Mouse (Mus musculus): ENCODE measurements around the gene Ntrk1. TPM values are rescaled to one million over a fixed set of nuclear protein-coding genes. Genes with fewer than 3 reads are reported as not detected.
"Not testable (repeated sequence)": the region's sequence is repeated elsewhere in the genome, so short reads cannot be mapped to it uniquely, and the experiment has no call there.

Ntrk1 gene
- total RNA-seq (2015) (not detected in 2 replicates), total RNA-seq (2017) (not detected in 2 replicates)

- no peak for ATAC-seq (replicated peaks; ENCODE audit: poor library complexity)
Observed at GRCm38 (mm10) chr3:87794922-87795325, at the start of gene Ntrk1. Ntrk1 (minus strand) TSS chr3:87795162.

DNA sequence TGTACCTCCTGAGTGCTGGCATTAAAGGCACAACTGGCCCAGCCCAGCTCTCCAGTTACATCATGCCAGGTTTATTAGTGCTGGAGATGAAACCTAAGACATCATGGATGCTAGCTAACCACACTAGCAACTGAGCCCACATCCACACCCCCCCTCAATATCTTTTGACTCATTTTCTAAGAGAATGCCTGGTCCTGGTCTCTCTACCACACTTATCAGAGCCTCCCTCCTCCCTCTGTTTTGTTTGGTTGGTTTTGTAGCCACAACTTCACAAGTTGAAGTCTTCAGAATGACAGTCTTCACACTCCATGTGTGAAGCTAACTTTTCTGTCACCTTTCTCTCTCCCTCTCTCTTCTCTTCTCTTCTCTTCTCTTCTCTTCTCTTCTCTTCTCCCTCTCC, 45.9 kb upstream of the Ntrk1 start:
- ATAC-seq (replicated peaks; ENCODE audit: poor library complexity): no peak

DNA sequence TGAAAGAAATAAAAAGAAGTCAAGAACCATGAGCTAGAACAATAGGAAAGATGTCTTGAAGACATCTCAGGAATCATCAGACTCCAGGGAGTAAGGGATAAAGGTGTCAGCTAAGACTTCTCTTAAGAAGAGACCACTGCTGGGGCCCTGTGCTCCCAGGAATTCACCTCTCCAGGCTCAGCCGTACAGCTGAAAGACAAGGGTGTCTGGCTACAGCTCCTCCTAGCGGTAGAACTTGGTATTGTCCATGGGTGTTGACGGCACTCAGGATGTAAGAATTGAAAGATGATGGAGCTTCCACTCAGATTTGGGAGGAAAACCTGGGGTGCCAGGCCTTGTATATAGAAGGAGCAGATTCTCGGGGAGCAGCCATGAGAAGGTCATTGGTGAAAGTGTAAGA, 43.7 kb upstream of the Ntrk1 start:
- peak; percentile 90 for ATAC-seq (replicated peaks; ENCODE audit: poor library complexity)

- ATAC-seq (replicated peaks; ENCODE audit: poor library complexity): no peak
Observed at GRCm38 (mm10) chr3:87833482-87833881, 38.5 kb upstream of the Ntrk1 start.

GRCm38 (mm10) chr3:87832109-87832859, 37.3 kb upstream of the Ntrk1 start:
- no peak for ATAC-seq (replicated peaks; ENCODE audit: poor library complexity)

GRCm38 (mm10) chr3:87829025-87829424, 34.1 kb upstream of the Ntrk1 start:
- ATAC-seq (replicated peaks; ENCODE audit: poor library complexity): peak; percentile 44; the same call in 1 of the 2 replicates

DNA sequence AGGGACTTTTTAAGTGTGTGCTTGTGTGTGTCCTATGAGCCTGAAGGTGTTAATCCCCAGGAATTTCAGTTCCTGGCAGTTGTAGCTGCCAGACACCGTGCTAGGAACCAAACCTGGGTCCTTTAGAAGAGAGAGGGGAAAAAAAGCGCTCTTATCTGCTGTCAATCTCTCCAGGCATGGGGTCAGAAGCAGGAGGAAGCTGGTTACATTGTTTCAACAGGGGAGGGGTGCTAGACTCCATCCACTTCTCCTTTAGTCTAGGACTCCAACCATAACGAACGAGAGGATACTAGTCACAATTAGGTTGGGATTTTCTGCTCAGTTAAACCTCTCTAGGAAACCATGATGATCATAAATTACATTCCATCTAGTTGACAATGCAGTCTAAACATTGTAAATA, 33.5 kb upstream of the Ntrk1 start:
- peak; percentile 52; the same call in 1 of the 2 replicates for ATAC-seq (replicated peaks; ENCODE audit: poor library complexity)

DNA sequence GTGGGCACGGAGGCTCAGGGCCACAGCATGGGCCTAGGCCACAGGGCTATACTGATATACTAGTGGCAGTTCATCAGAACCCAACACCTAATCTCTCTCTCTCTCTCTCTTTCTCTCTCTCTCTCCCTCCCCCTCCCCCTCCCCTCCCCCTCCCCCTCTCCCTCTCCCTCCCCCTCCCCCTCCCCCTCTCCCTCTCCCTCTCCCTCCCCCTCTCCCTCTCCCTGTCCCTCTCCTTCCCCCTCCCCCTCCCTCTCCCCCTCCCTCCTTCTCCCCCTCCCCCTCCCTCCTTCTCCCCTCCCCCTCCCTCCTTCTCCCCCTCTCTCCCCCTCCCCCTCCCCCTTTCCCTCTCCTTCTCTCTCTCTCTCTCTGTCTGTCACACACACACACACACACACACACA, 29.2 kb upstream of the Ntrk1 start, which contains the start of gene Pear1:
Gene Pear1 (minus strand): TSS at position 101 of the 400 bp plus-strand sequence.
- not testable (repeated sequence) for ATAC-seq (replicated peaks; ENCODE audit: poor library complexity)

DNA sequence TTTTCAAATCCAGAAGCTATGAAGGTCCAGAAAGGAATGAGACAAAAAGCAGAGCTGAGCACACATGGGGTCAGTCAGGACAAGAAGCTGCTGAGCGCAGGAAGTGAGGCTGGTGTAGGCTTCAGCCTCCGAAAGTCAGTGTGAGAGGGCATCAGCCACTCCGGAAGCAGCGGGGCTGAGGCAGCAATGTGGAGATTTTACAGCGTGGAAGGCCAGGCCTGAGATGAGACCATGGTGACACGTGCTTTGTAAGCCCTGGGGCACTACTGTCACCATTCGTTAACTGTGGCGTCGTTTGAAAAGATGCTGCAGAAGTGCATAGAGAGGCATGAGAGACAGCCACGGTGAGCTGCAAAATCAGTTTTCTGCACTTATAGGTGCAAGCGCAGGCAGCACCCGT, 23.3 kb upstream of the Ntrk1 start:
- ATAC-seq (replicated peaks; ENCODE audit: poor library complexity): no peak

DNA sequence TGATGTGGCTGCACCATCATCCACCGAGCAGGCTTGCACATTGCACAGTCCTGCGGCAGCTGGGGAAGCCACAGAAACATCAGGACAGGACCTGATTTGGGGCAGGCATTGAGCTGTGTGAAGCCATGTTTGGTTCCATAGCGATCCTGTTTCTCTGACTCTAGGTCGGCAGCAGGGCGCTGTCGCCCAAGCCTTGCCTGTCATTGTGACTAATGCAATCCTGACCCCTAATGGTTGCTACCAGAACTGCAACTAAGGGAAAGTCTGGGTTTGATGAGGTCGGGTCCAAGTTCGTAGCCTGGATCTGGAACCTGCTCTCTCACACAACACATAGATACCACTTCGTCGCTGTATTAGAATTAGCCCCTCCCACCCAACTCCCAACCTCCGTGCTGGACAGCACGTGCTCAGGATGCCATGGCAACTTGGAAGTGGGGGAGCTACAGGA, 21.7 kb upstream of the Ntrk1 start:
- peak; percentile 97 for ATAC-seq (replicated peaks; ENCODE audit: poor library complexity)

DNA sequence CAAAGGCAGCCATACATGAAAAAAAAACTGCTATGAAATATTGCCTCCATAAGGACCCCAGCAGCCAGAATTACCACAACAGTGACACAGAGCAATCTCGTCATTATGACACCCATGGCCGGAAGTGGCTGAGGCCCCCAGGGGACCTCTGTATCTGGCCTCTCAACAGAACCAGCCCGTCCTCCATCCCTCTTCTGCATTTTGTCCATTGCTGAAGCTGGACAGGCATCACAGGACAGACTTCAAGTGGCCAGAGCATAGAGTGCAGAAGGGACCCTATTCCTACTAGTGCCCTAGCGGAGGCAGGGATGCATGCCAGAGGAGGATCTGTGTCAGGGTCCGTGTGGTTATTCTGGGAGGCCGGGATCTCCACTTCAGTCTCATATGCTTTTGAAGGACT, 21.2 kb upstream of the Ntrk1 start:
- no peak for ATAC-seq (replicated peaks; ENCODE audit: poor library complexity)

DNA sequence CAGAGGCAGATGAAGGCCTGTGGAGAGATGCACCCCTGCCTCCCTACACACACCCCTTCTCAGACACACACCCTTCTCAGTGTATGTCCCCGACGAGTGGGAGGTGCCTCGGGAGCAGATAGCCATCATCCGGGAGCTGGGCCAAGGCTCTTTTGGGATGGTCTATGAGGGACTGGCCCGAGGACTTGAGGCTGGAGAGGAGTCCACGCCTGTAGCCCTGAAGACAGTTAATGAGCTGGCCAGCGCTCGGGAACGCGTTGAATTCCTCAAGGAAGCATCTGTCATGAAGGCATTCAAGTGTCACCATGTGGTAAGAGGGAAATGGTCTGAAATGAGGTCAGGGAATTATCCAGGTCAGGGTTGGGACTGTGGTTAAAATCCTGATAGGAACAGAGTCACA, 17.9 kb upstream of the Ntrk1 start:
- ATAC-seq (replicated peaks; ENCODE audit: poor library complexity): no peak

DNA sequence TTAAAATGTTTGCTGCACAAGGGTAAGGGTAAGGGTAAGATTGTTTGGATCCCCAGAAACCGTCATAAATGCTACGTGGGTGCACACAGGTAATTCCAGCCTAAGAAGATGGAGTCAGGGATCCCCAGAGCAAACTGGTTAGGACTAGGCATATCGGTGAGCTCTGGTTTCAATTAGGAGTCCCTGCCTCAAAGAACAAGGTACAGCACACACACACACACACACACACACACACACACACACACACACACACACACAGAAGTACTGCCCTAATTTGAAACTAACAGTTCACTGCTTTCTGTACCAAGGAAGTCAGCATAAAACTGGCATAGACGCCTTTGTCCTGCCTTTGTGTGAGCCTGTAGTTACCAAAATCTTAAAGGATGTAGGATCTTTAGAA, 17.5 kb upstream of the Ntrk1 start:
- ATAC-seq (replicated peaks; ENCODE audit: poor library complexity): no peak

DNA sequence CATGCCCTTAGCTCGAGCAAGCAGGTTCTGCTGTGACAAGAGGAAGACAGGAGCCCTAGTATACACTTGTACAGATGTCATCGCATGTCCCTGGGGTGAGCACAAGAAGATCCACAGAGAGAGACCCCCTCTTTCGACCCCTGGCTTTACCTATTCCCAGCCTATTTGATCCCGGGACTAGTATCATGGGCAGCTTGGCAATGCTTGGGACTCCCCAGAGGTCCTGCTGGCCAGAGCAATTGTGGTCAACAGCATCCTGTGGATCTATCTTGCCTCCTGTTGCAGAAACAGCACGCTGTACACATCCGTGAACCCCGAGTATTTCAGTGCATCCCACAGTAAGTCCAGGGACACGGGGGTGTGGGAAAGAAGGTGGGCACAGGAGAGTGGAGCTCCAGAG, 16.3 kb upstream of the Ntrk1 start:
- no peak for ATAC-seq (replicated peaks; ENCODE audit: poor library complexity)

GRCm38 (mm10) chr3:87809322-87809962, 14.5 kb upstream of the Ntrk1 start:
- peak; percentile 52 for ATAC-seq (replicated peaks; ENCODE audit: poor library complexity)

GRCm38 (mm10) chr3:87804038-87804677, 9.2 kb upstream of the Ntrk1 start:
- ATAC-seq (replicated peaks; ENCODE audit: poor library complexity): peak; percentile 76

DNA sequence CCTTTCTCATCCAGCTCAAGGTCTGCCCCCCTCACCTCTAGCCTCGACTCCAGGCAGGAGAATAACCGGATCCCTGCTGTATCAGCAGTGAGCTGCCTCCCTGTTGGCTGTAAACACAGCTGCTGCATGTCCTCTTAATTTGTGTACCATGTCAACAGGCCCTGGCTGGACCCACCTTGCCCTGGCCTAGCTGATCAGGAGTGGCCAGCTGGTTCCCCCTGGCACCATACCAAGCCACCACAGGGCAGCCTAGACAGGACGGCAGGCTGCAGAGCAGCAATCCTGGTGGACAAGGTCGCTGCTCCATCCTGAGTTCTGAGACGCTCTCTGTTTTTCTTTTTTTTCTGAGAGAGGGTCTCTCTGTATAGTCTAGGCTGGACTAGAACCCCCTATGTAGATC, 6.7 kb upstream of the Ntrk1 start:
- no peak for ATAC-seq (replicated peaks; ENCODE audit: poor library complexity)

GRCm38 (mm10) chr3:87796736-87797334, 1.9 kb upstream of the Ntrk1 start, which contains the start of gene Insrr:
Insrr (plus strand) TSS chr3:87796951.
- ATAC-seq (replicated peaks; ENCODE audit: poor library complexity): peak; percentile 16; the same call in 1 of the 2 replicates

DNA sequence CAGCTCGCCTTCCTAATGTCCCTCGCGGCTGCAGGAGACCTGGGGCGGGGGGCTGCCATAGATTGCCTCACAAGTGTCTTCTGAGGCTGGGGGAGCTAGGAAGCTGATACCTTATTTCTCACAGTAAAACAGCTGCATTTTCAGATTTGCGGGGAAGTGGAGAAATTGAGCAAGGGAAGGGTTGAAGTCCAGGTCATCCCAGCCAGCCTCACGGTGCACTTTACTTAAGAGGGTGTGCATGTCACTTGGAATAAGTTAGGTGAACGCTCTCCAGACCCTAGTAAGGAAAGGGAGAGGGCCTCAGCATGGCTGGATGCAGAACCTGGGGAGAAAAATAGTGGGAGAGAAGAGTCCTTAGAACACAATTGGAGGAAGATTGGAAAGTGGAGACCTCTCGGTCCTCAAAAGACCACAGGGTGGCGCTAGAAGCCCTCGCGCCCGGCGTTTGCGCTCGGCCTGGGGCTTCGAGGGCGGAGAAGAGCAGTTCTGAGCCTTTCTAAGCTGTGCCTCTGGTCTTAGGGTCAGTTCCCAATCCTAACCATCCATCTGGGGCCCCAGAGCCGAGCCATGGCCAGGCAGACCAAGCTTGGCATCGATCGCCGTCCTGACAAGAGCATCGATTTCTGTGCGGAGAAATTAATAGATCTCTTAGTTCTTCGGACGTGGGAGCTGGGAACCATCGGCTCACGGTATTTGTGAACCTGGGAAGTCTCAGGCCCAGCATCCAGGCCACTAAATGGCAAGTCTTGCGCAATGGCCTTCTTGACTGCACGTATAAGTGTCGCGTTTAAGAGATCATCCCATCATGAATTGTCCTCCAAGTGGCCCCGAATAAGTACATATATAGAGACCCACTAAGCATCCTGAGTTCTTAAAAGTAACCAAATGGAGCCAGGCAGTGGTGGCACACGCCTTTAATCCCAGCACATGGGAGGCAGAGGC, 645 bp upstream of the Ntrk1 start:
- ATAC-seq (replicated peaks; ENCODE audit: poor library complexity): peak; percentile 55

DNA sequence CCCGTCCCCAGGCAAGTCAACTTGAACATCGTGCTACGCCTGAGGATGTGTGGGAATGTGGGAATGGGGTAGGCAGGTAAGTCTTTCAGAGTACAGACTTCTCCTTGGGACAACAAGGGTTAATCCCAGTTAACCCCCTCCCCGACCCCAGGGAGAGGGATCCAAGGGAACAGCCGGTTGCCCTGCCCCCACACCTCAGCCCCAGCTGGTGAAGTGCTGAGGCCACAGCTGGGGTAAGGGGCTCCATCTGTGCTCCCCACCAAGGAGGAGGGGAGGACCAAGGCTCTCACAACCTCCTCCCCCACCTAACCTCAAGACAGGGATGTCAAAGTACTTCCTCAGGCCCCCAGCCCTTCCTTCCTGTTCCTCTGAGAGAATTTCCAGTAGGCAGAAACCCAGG, 5.2 kb downstream of the Ntrk1 start:
- no peak for ATAC-seq (replicated peaks; ENCODE audit: poor library complexity)

Measured in megakaryocyte progenitor cell, adult 5-6 weeks (primary cell).